Mouse (Mus musculus): Measurements from ENCODE around the gene Cops7a.

DNA sequence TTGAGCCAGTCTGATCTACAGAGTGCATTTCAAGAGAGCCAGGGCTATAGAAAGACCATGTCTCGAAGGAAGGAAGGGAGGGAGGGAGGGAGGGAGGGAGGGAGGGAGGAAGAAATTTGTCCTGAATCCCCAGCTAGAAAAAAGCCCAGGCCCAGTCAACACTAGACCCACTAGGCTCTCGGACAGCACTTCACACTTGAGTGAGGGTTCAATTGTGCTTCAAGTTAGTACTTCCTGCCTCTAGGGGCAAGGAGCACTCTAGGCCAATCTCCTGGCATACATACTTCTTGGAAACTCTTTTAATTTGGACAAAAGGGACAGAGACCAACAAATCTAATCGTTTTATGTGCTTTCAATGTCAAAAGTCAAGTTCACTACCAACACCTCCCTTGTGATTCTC lies 7.2 kb downstream of the Cops7a start:
- TF ChIP-seq CTCF (IDR thresholded peaks at IDR 0.05; ENCODE audit: low read depth, low read length) (no peak), POLR2A (IDR thresholded peaks at IDR 0.05; ENCODE audit: insufficient read depth, low read length) (no peak)

All from ES-Bruce4 (cell line).